28 mouse cellular contexts compared by ENCODE assay signal in the genomic region with DNA sequence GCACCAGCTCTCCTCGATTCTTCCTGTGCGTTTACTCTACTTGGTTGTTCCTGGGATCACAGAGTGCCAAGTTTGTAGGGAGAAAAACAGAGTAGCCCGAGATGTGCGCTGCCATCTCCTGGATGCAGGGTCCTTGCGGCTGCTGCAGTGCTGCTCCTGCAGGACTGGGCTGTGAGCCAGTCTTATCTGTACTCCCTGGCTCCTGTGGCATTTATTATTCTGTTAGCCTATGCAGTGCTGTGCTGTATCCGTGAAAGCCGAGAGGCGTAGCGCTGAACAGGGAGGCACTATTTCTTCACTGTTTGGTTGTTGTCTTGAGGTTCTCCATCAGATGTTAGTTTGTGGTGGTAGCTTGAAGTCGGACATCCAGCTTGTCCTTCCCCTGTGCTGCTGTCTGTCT. TPM values are rescaled to one million over a fixed set of nuclear protein-coding genes. Genes with fewer than 3 reads are reported as not detected.
A peak's percentile ranks its signal among the peaks of the same experiment; 100 is the strongest.
DNase-seq lines count a peak whose midpoint lies in the region; ATAC-seq and TF ChIP-seq lines count a peak whose summit lies in the region.
"Had no signal": no experiment of that assay in that cellular context is flagged by ENCODE, and none has a peak within 500 bp of the region (broad histone marks: within the 10 kb centered on the region; RNA-seq: fewer than 3 reads in every experiment).

No protein-coding gene starts in this region.

- no peak for TF ChIP-seq POLR2A in heart, adult 2 months (IDR thresholded peaks at IDR 0.05; ENCODE audit: insufficient read depth, low read depth, low read length)

- TF ChIP-seq CTCF in heart, postnatal 0 days (IDR thresholded peaks at IDR 0.05; ENCODE audit: low read depth), result no peak
- no peak for TF ChIP-seq CTCF in heart, adult 2 months (IDR thresholded peaks at IDR 0.05)
- no peak for TF ChIP-seq CTCF in lung, embryonic 14.5 days (IDR thresholded peaks at IDR 0.05; ENCODE audit: low read depth)

- H3K4me1 ChIP-seq in heart, postnatal 0 days (ENCODE audit: control insufficient read depth, insufficient read depth), result no peaks in the 10 kb centered on the region
- no peaks in the 10 kb centered on the region for H3K4me1 ChIP-seq in heart, adult 2 months (ENCODE audit: control insufficient read depth, insufficient read depth, low read length)
- no peaks in the 10 kb centered on the region for H3K4me1 ChIP-seq in lung, embryonic 14.5 days (ENCODE audit: insufficient read depth)
- H3K4me1 ChIP-seq: embryonic facial prominence, embryonic 15.5 days; forebrain, embryonic 10.5 days; forebrain, embryonic 15.5 days; hindbrain, embryonic 13.5 days; intestine, embryonic 15.5 days had no signal

- H3K9me3 ChIP-seq in heart, postnatal 0 days (replicated peaks; ENCODE audit: control insufficient read depth, low read length), result no peaks in the 10 kb centered on the region
- no peaks in the 10 kb centered on the region for H3K9me3 ChIP-seq in lung, embryonic 14.5 days (ENCODE audit: low read depth, low read length)
- H3K9me3 ChIP-seq: embryonic facial prominence, embryonic 15.5 days; forebrain, embryonic 10.5 days; forebrain, embryonic 15.5 days; G1E; hindbrain, embryonic 13.5 days; intestine, embryonic 15.5 days had no signal

- no peak overlapping the region for H3K27ac ChIP-seq in heart, postnatal 0 days (ENCODE audit: low read depth)
- H3K27ac ChIP-seq in heart, adult 2 months, result no peak overlapping the region
- no peak overlapping the region for H3K27ac ChIP-seq in lung, embryonic 14.5 days (ENCODE audit: low read depth)
- H3K27ac ChIP-seq: embryonic facial prominence, embryonic 15.5 days; forebrain, embryonic 10.5 days; forebrain, embryonic 15.5 days; hindbrain, embryonic 13.5 days; intestine, embryonic 15.5 days had no signal

- H3K9ac ChIP-seq in heart, postnatal 0 days (replicated peaks; ENCODE audit: low read depth, low read length), result no peak overlapping the region
- H3K9ac ChIP-seq in heart, adult 2 months (ENCODE audit: low read depth, low read length), result no peak overlapping the region
- H3K9ac ChIP-seq in lung, embryonic 14.5 days, result no peak overlapping the region
- H3K9ac ChIP-seq: embryonic facial prominence, embryonic 15.5 days; forebrain, embryonic 15.5 days; hindbrain, embryonic 13.5 days; intestine, embryonic 15.5 days had no signal

- H3K36me3 ChIP-seq in heart, postnatal 0 days (replicated peaks; ENCODE audit: control insufficient read depth, insufficient read depth, low read length), result peaks cover 78% of the 10 kb centered on the region
- H3K36me3 ChIP-seq in heart, adult 2 months (ENCODE audit: control insufficient read depth, insufficient read depth, low read length), result no peaks in the 10 kb centered on the region; the same call in 1 of the 2 replicates
- peaks cover 85% of the 10 kb centered on the region for H3K36me3 ChIP-seq in lung, embryonic 14.5 days (ENCODE audit: insufficient read depth)

- ATAC-seq in heart, postnatal 0 days (ENCODE audit: insufficient read depth, low read depth), result peak; percentile 82
- no peak for ATAC-seq in lung, embryonic 14.5 days (ENCODE audit: insufficient read depth)
- ATAC-seq: activated CD4-positive, CD25-positive, alpha-beta regulatory T cell, adult 4 months; CD4-positive, CD25-positive, alpha-beta regulatory T cell, adult 4 months; forebrain, embryonic 15.5 days; intestine, embryonic 15.5 days had no signal

- WGBS in heart, postnatal 0 days, result 33% methylated on average over 10 of the region's 10 CpGs
- 55% methylated on average over 10 of the region's 10 CpGs for WGBS in heart, adult 2 months
- 82% methylated on average over 10 of the region's 10 CpGs for WGBS in lung, embryonic 14.5 days

- intact Hi-C loops in heart, adult 2 months (cut with DNase I), result no loop called here

- no peaks in the 10 kb centered on the region for H3K79me2 ChIP-seq in heart, adult 2 months (replicated peaks; ENCODE audit: control insufficient read depth, insufficient read depth, low read length)

- H3K4me2 ChIP-seq in heart, postnatal 0 days (ENCODE audit: low read depth, low read length), result no peak overlapping the region
- H3K4me2 ChIP-seq in lung, embryonic 14.5 days, result no peak overlapping the region
- H3K4me2 ChIP-seq: embryonic facial prominence, embryonic 15.5 days; forebrain, embryonic 15.5 days; hindbrain, embryonic 13.5 days; intestine, embryonic 15.5 days had no signal

- no peak for TF ChIP-seq EP300 in heart, postnatal 0 days (IDR thresholded peaks at IDR 0.05; ENCODE audit: low read depth)
- no peak for TF ChIP-seq EP300 in heart, adult 2 months (IDR thresholded peaks at IDR 0.05; ENCODE audit: insufficient read depth, low read depth, low read length)

- no peaks in the 10 kb centered on the region for H3K27me3 ChIP-seq in heart, postnatal 0 days (ENCODE audit: control insufficient read depth, insufficient read depth, low read length)
- no peaks in the 10 kb centered on the region for H3K27me3 ChIP-seq in heart, adult 2 months (ENCODE audit: control insufficient read depth, insufficient read depth, low read length)
- no peaks in the 10 kb centered on the region for H3K27me3 ChIP-seq in lung, embryonic 14.5 days (ENCODE audit: insufficient read depth, low read length)
- H3K27me3 ChIP-seq: embryonic facial prominence, embryonic 15.5 days; forebrain, embryonic 15.5 days; hindbrain, embryonic 13.5 days; intestine, embryonic 15.5 days had no signal

- no peak overlapping the region for H3K4me3 ChIP-seq in heart, postnatal 0 days (ENCODE audit: low read depth, low read length)
- no peak overlapping the region for H3K4me3 ChIP-seq in heart, adult 2 months
- no peak overlapping the region for H3K4me3 ChIP-seq in lung, embryonic 14.5 days (ENCODE audit: low read depth, low read length)
- H3K4me3 ChIP-seq: embryonic facial prominence, embryonic 15.5 days; erythroblast, embryonic 14.5 days; forebrain, embryonic 10.5 days; forebrain, embryonic 15.5 days; hindbrain, embryonic 13.5 days; intestine, embryonic 15.5 days had no signal

- peak; percentile 83 for DNase-seq in heart, adult 11 months
- no peak for DNase-seq in heart, adult 8-10 months (ENCODE audit: low spot score)
- peak; percentile 37 for DNase-seq in heart, postnatal 0 days (ENCODE audit: low spot score)
- no peak for DNase-seq in heart, adult 2 months
- DNase-seq in lung, embryonic 14.5 days, result peak; percentile 3
- no peak for DNase-seq in lung, postnatal 14 days
- no peak for DNase-seq in adrenal gland, adult 18-20 months (ENCODE audit: low spot score in 2 of 2)
- DNase-seq: adrenal gland, adult 2 months; adrenal gland, postnatal 25 days; B cell, adult 2 months; cerebellum, adult 11 months; cerebellum, adult 8-10 months; cerebellum, postnatal 14 days; embryo, embryonic 11 days; gastrocnemius, postnatal 36 days; kidney, adult 18-20 months had no signal

RNA-seq across cellular contexts. Expression of gene Eprs, which starts 43.1 kb away (rescaled TPM):
- total RNA-seq in heart, adult 8-10 months (2022), result 10 to 100 TPM; 75.6 to 98.6 (median 80.3) TPM
- 39.8 and 45.6 TPM in 2 replicates for total RNA-seq in heart, postnatal 0 days (2014; rRNA removed; ENCODE audit: low replicate concordance)
- polyA plus RNA-seq in heart, postnatal 0 days (2015; fragmentation: Nextera tagmentation; extraction: Ambion mirVana), result 73.0 and 75.8 TPM in 2 replicates
- total RNA-seq in heart, adult 2 months (2021), result 10 to 100 TPM; 63.9 to 85.2 TPM
- polyA plus RNA-seq in heart, adult 2 months (2012; rRNA removed), result 11.0 and 23.4 TPM in 2 replicates
- 146 and 147 TPM in 2 replicates for polyA plus RNA-seq in lung, embryonic 14.5 days (2014; fragmentation: Nextera tagmentation; extraction: Ambion mirVana)
- total RNA-seq in adrenal gland, adult 18-20 months (2021), result 100 to 1,000 TPM; 216 to 332 TPM

RNA-seq across cellular contexts. Expression of gene Slc30a10, which starts 48.7 kb away (rescaled TPM):
- total RNA-seq in heart, adult 8-10 months (2022), result not detected
- not detected in 2 replicates for total RNA-seq in heart, postnatal 0 days (2014; rRNA removed; ENCODE audit: low replicate concordance)
- polyA plus RNA-seq in heart, postnatal 0 days (2015; fragmentation: Nextera tagmentation; extraction: Ambion mirVana), result 0.01 TPM in 1 of 2 replicates, not detected in the other
- not detected for total RNA-seq in heart, adult 2 months (2021)
- 0.03 TPM in 1 of 2 replicates, not detected in the other for polyA plus RNA-seq in heart, adult 2 months (2012; rRNA removed)
- 0.09 TPM in 1 of 2 replicates, not detected in the other for polyA plus RNA-seq in lung, embryonic 14.5 days (2014; fragmentation: Nextera tagmentation; extraction: Ambion mirVana)
- not detected for total RNA-seq in adrenal gland, adult 18-20 months (2021)
- total RNA-seq: adrenal gland, postnatal 25 days; gastrocnemius, adult 8-10 months; gastrocnemius, postnatal 36 days; heart, adult 18-20 months; hematopoietic stem cell, adult 5-6 weeks had no signal
- polyA plus RNA-seq: activated CD4-positive, CD25-positive, alpha-beta regulatory T cell, adult 4 months; adrenal gland, adult 2 months; CD4-positive, CD25-positive, alpha-beta regulatory T cell, adult 4 months had no signal

Comparison
In these comparisons a context has a peak if more than half of its experiments do, and no peak if none do; other contexts are left out.
1. DNase-seq: peak in heart, adult 11 months (single experiment), heart, postnatal 0 days (single experiment) and lung, embryonic 14.5 days (single experiment); none in heart, adult 8-10 months (single experiment), heart, adult 2 months (0 of 2), lung, postnatal 14 days (single experiment) and adrenal gland, adult 18-20 months (0 of 2).